Mouse (Mus musculus): Measurements from ENCODE around the gene Kcnmb3.

- TF ChIP-seq EP300 (IDR thresholded peaks at IDR 0.05) (no peak), CTCF (IDR thresholded peaks at IDR 0.05) (no peak)
These were observed 1.1 kb downstream of the Kcnmb3 start for GRCm38 (mm10) chr3:32490928-32491315.
